Mouse (Mus musculus) C2C12 (cell line): ENCODE data around the gene Cxcl17. TPM values are rescaled to one million over a fixed set of nuclear protein-coding genes. Genes with fewer than 3 reads are reported as not detected.
"Not testable (repeated sequence)": the region's sequence is repeated elsewhere in the genome, so short reads cannot be mapped to it uniquely, and the experiment has no call there.

ENCODE experiments used
- H3K27me3 ChIP-seq: one replicate; pipeline ENCODE4 v1.6.1; 2011; ENCODE audit not compliant: control insufficient read depth, insufficient read depth, insufficient read length
- H3K36me3 ChIP-seq: one replicate; pipeline ENCODE4 v1.6.1; 2011; ENCODE audit not compliant: control insufficient read depth, insufficient read depth
- H3K4me3 ChIP-seq: one replicate; pipeline ENCODE4 v1.5.1; 2011; ENCODE audit warnings: mild to moderate bottlenecking, control low read depth; ENCODE audit not compliant: poor library complexity, insufficient read depth, severe bottlenecking
- H3K79me2 ChIP-seq: one replicate; pipeline ENCODE4 v1.6.1; 2011; ENCODE audit not compliant: control insufficient read depth, insufficient read depth
- H3K79me3 ChIP-seq: one replicate; pipeline ENCODE4 v1.6.1; 2011; ENCODE audit warnings: low read depth, control low read depth
- H3ac ChIP-seq: one replicate; pipeline ENCODE3; 2011; ENCODE audit warnings: low read depth; ENCODE audit not compliant: control insufficient read depth, insufficient read length
- CEBPB ChIP-seq: IDR thresholded peaks from one replicate; pipeline ENCODE4 v1.6.1; 2011; ENCODE audit warnings: low read depth, mild to moderate bottlenecking, control low read depth, moderate library complexity
- CTCF ChIP-seq: IDR thresholded peaks from one replicate; pipeline ENCODE4 v1.5.1; 2011; ENCODE audit not compliant: control insufficient read depth, insufficient read depth, insufficient read length
- FOSL1 ChIP-seq: IDR thresholded peaks from one replicate; pipeline ENCODE4 v1.8.0; 2011; ENCODE audit warnings: mild to moderate bottlenecking, low read length; ENCODE audit not compliant: poor library complexity, insufficient read depth, severe bottlenecking
- MAX ChIP-seq: IDR thresholded peaks from one replicate; pipeline ENCODE4 v1.6.1; 2011; ENCODE audit warnings: mild to moderate bottlenecking, control low read depth
- MYOD1 ChIP-seq: IDR thresholded peaks from one replicate; pipeline ENCODE4 v1.6.1; 2011; ENCODE audit warnings: low read depth; ENCODE audit not compliant: control insufficient read depth, insufficient read length
- MYOG ChIP-seq: IDR thresholded peaks from one replicate; pipeline ENCODE4 v1.6.1; 2011; ENCODE audit not compliant: control insufficient read depth, insufficient read length; ENCODE audit errors: extremely low read depth
- USF1 ChIP-seq: IDR thresholded peaks from one replicate; pipeline ENCODE4 v1.6.1; 2011; ENCODE audit warnings: low read depth, mild to moderate bottlenecking, control low read depth, moderate library complexity
- polyA plus RNA-seq: library from polyadenylated mRNA; unstranded; fragments of >200 nt; fragmentation: generic; extraction: Trizol; gene quantifications from one replicate; pipeline ENCODE4 v1.2.1, GENCODE M21; 2012; ENCODE audit warnings: missing spikeins

The Cxcl17 gene
- polyA plus RNA-seq, 1 experiment = not detected

DNA sequence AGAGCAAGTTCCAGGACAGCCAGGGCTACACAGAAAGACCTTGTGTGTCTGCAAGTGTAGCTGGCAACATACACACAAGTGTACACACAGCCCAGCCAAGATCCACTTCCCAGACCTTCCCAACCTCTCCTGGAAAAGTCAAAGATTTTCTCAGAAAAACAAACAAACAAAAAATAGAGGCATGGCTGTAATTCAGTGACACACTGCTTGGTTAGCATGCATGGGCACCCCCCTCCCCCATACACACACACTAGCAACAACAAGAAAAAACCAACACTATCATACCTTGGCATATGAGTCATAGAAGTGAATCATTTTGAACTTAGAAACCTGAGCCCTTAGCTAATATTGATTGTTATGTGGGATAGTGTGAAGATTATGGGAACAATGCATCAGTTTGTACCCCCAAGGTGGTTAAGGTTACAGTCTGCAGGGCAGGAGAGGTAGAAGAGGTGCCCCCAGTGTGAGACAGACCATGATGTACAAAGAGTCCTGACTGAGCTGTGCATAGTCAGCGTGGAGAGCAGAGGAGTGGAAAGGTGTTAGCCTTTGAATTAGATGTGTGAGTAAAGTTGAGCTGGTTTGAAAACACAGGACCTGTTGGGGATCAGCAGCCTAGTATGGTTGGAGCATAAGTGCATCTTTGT, 1.6 kb downstream of the Cxcl17 start:
- Histone ChIP-seq H3K4me3 (no peak overlapping the region), H3K27me3 (peaks cover 4% of the 10 kb centered on the region), H3K79me3 (no peaks in the 10 kb centered on the region), H3K79me2 (no peaks in the 10 kb centered on the region), H3ac (no peak overlapping the region), H3K36me3 (no peaks in the 10 kb centered on the region)
- TF ChIP-seq MAX (no peak), FOSL1 (peak; percentile 13)

DNA sequence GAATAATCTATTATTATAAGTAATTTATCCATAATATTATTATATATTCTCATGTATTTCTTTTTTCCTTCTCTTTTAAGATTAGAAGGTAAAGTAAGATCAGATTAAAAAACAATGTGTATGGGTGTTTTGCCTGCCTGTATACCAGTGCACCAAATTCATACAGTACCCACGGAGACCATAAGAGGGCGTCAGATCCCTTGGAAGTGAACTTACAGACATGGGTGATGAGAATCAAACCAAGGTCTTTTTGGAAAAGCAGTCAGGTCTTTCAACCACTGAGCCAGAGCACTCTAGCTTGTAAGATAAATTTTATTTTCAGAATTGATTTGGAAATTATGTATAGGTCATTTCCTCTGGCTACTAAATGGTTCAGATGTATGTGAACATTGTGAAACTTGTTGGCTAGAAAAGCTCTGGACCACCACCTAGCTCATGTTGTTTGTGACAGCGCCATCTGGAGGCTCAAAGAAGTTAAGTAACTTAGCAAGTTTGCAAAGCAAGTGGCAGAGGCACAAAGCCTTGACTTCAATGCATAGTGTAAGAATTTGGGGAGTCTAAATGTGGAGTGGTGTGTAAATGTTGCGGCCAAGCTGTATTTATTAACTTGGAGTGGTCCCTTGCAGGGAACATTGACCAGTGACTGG, 3.4 kb downstream of the Cxcl17 start:
- Histone ChIP-seq H3K36me3 (no peaks in the 10 kb centered on the region), H3K79me2 (no peaks in the 10 kb centered on the region)

DNA sequence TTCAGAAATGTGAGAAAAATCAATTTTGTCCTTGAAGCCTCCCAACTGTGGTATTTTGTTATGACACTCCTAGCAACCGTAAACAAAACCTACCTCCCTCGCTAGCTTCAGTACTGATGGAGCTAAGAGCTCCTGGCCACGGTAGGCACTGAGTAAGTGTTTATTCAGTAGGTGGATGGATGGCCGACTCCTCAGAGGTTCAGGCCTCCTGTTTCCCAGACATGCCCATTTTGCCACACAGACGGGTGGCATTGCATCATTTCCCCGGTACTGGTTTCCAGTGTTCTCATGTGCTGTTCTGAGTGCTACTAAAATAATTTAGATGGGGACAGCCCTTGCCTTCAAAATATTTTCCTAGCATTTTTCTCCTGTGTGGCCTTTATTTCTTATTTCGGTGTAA, 6.2 kb downstream of the Cxcl17 start:
- Histone ChIP-seq H3K36me3 (no peaks in the 10 kb centered on the region), H3ac (no peak overlapping the region)
- TF ChIP-seq CEBPB (no peak), CTCF (no peak), USF1 (no peak), FOSL1 (no peak), MAX (no peak), MYOG (no peak)

More for the DNA sequence above, 3.4 kb downstream of the Cxcl17 start:
- no peaks in the 10 kb centered on the region for H3K79me3 ChIP-seq
- no peak overlapping the region for H3ac ChIP-seq
- no peak overlapping the region for H3K4me3 ChIP-seq
- H3K27me3 ChIP-seq = no peaks in the 10 kb centered on the region
- TF ChIP-seq MYOG (no peak), MAX (no peak)

DNA sequence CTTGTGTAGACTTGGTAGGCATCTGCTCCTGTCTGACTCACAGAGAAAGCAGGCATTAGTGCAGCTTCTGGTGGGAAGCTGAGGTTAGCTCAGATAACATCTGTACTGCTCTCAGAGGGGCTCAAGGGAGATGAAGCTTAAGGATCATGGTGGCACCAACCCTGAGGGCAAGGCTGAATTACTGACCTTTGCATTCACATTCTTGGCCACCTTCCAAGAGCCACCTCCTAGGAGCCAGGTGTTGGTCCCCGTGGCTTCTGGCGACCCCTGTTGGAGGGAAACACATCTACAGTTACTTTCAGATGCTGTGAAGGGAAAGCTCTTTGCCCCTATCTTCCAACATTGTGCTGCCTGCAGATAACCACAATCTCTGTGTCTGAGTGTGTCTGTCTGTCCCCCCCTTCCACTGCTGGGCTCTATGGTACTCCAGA, 10.0 kb downstream of the Cxcl17 start:
- Histone ChIP-seq H3K4me3 (no peak overlapping the region), H3ac (no peak overlapping the region), H3K79me3 (no peaks in the 10 kb centered on the region), H3K36me3 (no peaks in the 10 kb centered on the region), H3K79me2 (no peaks in the 10 kb centered on the region), H3K27me3 (no peaks in the 10 kb centered on the region)
- TF ChIP-seq USF1 (no peak), CTCF (peak; percentile 24), MYOD1 (peak; percentile 26)

More for the DNA sequence above, 6.2 kb downstream of the Cxcl17 start:
- Histone ChIP-seq H3K4me3 (no peak overlapping the region), H3K79me3 (no peaks in the 10 kb centered on the region), H3K79me2 (no peaks in the 10 kb centered on the region), H3K27me3 (no peaks in the 10 kb centered on the region)

DNA sequence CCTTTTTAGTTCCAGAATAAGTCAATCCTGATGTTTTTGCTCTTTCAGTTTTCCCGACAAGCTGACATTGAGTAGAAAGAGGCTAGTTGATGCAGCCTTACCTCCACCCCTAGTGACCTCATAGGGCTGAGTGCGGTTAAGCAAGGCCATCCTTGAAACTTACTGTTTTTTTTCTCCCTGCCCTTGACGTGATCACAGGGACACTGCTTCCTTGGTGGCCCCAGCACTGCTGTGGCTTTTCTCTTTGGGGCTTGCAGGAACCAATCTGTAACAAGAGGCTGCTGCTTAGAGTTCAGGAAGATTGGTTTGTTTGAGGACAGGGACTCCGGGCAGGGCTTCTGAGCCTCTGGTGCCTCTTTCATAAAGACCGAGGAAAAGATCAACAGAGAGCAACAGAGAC, 10.7 kb downstream of the Cxcl17 start:
- no peaks in the 10 kb centered on the region for H3K79me2 ChIP-seq
- no peak overlapping the region for H3ac ChIP-seq
- H3K79me3 ChIP-seq = no peaks in the 10 kb centered on the region
- no peak overlapping the region for H3K4me3 ChIP-seq
- TF ChIP-seq MYOG = no peak
- no peak for TF ChIP-seq CTCF
- TF ChIP-seq MYOD1 = no peak
- TF ChIP-seq CEBPB = no peak
- no peak for TF ChIP-seq USF1
- no peak for TF ChIP-seq MAX
- TF ChIP-seq FOSL1 = no peak
- H3K36me3 ChIP-seq = no peaks in the 10 kb centered on the region
- H3K27me3 ChIP-seq = no peaks in the 10 kb centered on the region

DNA sequence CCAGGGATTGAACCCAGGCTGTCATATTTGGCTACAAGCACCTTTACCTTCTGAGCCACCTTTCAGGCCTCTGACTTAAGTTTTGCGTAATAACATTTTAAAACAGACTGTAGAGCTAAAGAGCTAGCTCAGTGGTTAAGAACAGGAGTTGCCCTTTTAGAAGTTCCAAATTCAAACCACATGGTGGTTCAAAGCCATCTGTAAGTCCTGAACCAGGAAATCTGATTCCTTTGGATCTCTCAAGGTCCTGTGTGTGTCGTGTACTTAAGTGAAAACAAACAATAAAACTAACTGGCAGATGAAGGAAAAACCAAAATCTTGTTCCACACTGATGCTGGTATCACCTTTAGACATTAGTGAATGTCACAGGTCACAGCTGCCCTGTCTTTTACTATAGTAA, 11.1 kb downstream of the Cxcl17 start:
- H3K79me2 ChIP-seq = no peaks in the 10 kb centered on the region
- H3K79me3 ChIP-seq = no peaks in the 10 kb centered on the region
- H3K27me3 ChIP-seq = no peaks in the 10 kb centered on the region
- no peaks in the 10 kb centered on the region for H3K36me3 ChIP-seq
- no peak overlapping the region for H3K4me3 ChIP-seq
- H3ac ChIP-seq = no peak overlapping the region
- no peak for TF ChIP-seq CEBPB
- TF ChIP-seq MAX = no peak
- no peak for TF ChIP-seq MYOG
- no peak for TF ChIP-seq CTCF
- TF ChIP-seq USF1 = no peak
- TF ChIP-seq FOSL1 = no peak
- TF ChIP-seq MYOD1 = no peak

DNA sequence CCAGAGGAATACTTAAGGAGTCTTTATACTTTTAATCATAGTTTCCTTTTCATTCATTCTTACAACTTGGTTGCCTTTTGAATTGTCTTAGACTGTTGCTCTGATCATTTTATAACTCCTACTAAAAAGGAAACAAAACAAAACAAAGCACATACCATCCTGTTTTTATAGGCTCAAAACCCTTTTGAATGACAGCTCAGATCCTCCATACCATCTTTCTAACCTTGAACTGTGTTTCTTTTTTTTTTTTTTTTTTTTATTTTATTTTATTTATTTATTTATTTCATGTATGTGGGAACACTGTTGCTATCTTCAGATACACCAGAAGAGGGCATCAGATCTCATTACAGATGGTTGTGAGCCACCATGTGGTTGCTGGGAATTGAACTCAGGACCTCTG, 13.7 kb downstream of the Cxcl17 start:
- not testable (repeated sequence) for H3K79me2 ChIP-seq, H3K79me3 ChIP-seq, H3K27me3 ChIP-seq, H3K36me3 ChIP-seq, H3K4me3 ChIP-seq, H3ac ChIP-seq
